Mouse (Mus musculus): ENCODE results near the gene Ccdc69. TPM values are rescaled to one million over a fixed set of nuclear protein-coding genes. Genes with fewer than 3 reads are reported as not detected.
"Not testable (repeated sequence)": the region's sequence is repeated elsewhere in the genome, so short reads cannot be mapped to it uniquely, and the experiment has no call there.

Ccdc69 gene
- polyA plus RNA-seq, 1 experiment, result 0.11 TPM

- peak overlapping the region; percentile 22 for H3K4me3 ChIP-seq
- no peaks in the 10 kb centered on the region for H3K27me3 ChIP-seq (ENCODE audit: control insufficient read depth, insufficient read depth, insufficient read length)
These were observed 21.3 kb upstream of the Ccdc69 start for GRCm38 (mm10) chr11:55099019-55099771.

GRCm38 (mm10) chr11:55098189-55098915, 20.4 kb upstream of the Ccdc69 start:
- H3ac ChIP-seq (ENCODE audit: control insufficient read depth, insufficient read length), result no peak overlapping the region
- no peaks in the 10 kb centered on the region for H3K79me2 ChIP-seq (ENCODE audit: control insufficient read depth, insufficient read depth)
- H3K27me3 ChIP-seq (ENCODE audit: control insufficient read depth, insufficient read depth, insufficient read length), result no peaks in the 10 kb centered on the region
- TF ChIP-seq MYOG (IDR thresholded peaks at IDR 0.05; ENCODE audit: control insufficient read depth in 1 of 3, insufficient read depth in 1 of 3, insufficient read length in 2 of 3, low read depth in 2 of 3) (no peak), CEBPB (IDR thresholded peaks at IDR 0.05; ENCODE audit: insufficient read depth, poor library complexity, severe bottlenecking) (no peak), SRF (IDR thresholded peaks at IDR 0.05; ENCODE audit: control insufficient read depth, insufficient read length, low read depth) (no peak), USF1 (IDR thresholded peaks at IDR 0.05; ENCODE audit: low read depth) (no peak), POLR2A (IDR thresholded peaks at IDR 0.05; ENCODE audit: insufficient read length, low read depth) (no peak), POLR2AphosphoS2 (IDR thresholded peaks at IDR 0.05; ENCODE audit: insufficient read length, low read depth) (no peak), TCF3 (IDR thresholded peaks at IDR 0.05; ENCODE audit: insufficient read length, low read depth) (no peak), E2F4 (IDR thresholded peaks at IDR 0.05; ENCODE audit: insufficient read depth) (no peak), REST (IDR thresholded peaks at IDR 0.05; ENCODE audit: insufficient read depth, insufficient read length) (no peak), MYOD1 (IDR thresholded peaks at IDR 0.05; ENCODE audit: control insufficient read depth in 1 of 3, insufficient read length in 2 of 3, low read depth in 2 of 3) (no peak), MAX (IDR thresholded peaks at IDR 0.05; ENCODE audit: low read depth) (no peak), TCF12 (IDR thresholded peaks at IDR 0.05; ENCODE audit: insufficient read depth, poor library complexity, severe bottlenecking) (no peak)
- peak overlapping the region; percentile 22 for H3K4me3 ChIP-seq
- H3K36me3 ChIP-seq (ENCODE audit: control insufficient read depth, insufficient read depth), result no peaks in the 10 kb centered on the region
- H3K4me2 ChIP-seq (ENCODE audit: low read depth), result peak overlapping the region; percentile 72

More at GRCm38 (mm10) chr11:55099019-55099771, 21.3 kb upstream of the Ccdc69 start:
- Histone ChIP-seq H3ac (ENCODE audit: control insufficient read depth, insufficient read length) (no peak overlapping the region), H3K36me3 (ENCODE audit: control insufficient read depth, insufficient read depth) (no peaks in the 10 kb centered on the region), H3K4me2 (ENCODE audit: low read depth) (no peak overlapping the region), H3K79me2 (ENCODE audit: control insufficient read depth, insufficient read depth) (no peaks in the 10 kb centered on the region)
- TF ChIP-seq USF1 (IDR thresholded peaks at IDR 0.05; ENCODE audit: low read depth), result no peak
- no peak for TF ChIP-seq MYOD1 (IDR thresholded peaks at IDR 0.05; ENCODE audit: control insufficient read depth in 1 of 3, insufficient read length in 2 of 3, low read depth in 2 of 3)
- TF ChIP-seq REST (IDR thresholded peaks at IDR 0.05; ENCODE audit: insufficient read depth, insufficient read length), result no peak
- no peak for TF ChIP-seq POLR2AphosphoS2 (IDR thresholded peaks at IDR 0.05; ENCODE audit: insufficient read length, low read depth)
- TF ChIP-seq E2F4 (IDR thresholded peaks at IDR 0.05; ENCODE audit: insufficient read depth), result no peak
- no peak for TF ChIP-seq POLR2A (IDR thresholded peaks at IDR 0.05; ENCODE audit: insufficient read length, low read depth)
- no peak for TF ChIP-seq MAX (IDR thresholded peaks at IDR 0.05; ENCODE audit: low read depth)
- no peak for TF ChIP-seq TCF3 (IDR thresholded peaks at IDR 0.05; ENCODE audit: insufficient read length, low read depth)
- no peak for TF ChIP-seq CEBPB (IDR thresholded peaks at IDR 0.05; ENCODE audit: insufficient read depth, poor library complexity, severe bottlenecking)
- TF ChIP-seq SRF (IDR thresholded peaks at IDR 0.05; ENCODE audit: control insufficient read depth, insufficient read length, low read depth), result no peak

- Histone ChIP-seq H3K79me2 (ENCODE audit: control insufficient read depth, insufficient read depth) (no peaks in the 10 kb centered on the region), H3K27me3 (ENCODE audit: control insufficient read depth, insufficient read depth, insufficient read length) (no peaks in the 10 kb centered on the region), H3K4me3 (peak within 1 kb of the TSS; percentile 22), H3K4me2 (ENCODE audit: low read depth) (peak within 1 kb of the TSS; percentile 89), H3ac (ENCODE audit: control insufficient read depth, insufficient read length) (no peak within 1 kb of the TSS), H3K36me3 (ENCODE audit: control insufficient read depth, insufficient read depth) (no peaks in the 10 kb centered on the region)
- peak; percentile 90 for TF ChIP-seq POLR2AphosphoS2 (IDR thresholded peaks at IDR 0.05; ENCODE audit: insufficient read length, low read depth)
- no peak for TF ChIP-seq CEBPB (IDR thresholded peaks at IDR 0.05; ENCODE audit: insufficient read depth, poor library complexity, severe bottlenecking)
- TF ChIP-seq MYOD1 (IDR thresholded peaks at IDR 0.05; ENCODE audit: control insufficient read depth in 1 of 3, insufficient read length in 2 of 3, low read depth in 2 of 3), result peak in 2 of 3 experiments; percentile 65 to 70
- TF ChIP-seq SRF (IDR thresholded peaks at IDR 0.05; ENCODE audit: control insufficient read depth, insufficient read length, low read depth), result peak; percentile 28
- TF ChIP-seq POLR2A (IDR thresholded peaks at IDR 0.05; ENCODE audit: insufficient read length, low read depth), result peak; percentile 98
- TF ChIP-seq E2F4 (IDR thresholded peaks at IDR 0.05; ENCODE audit: insufficient read depth), result no peak
- peak in 1 of 3 experiments; percentile 77 for TF ChIP-seq MYOG (IDR thresholded peaks at IDR 0.05; ENCODE audit: control insufficient read depth in 1 of 3, insufficient read depth in 1 of 3, insufficient read length in 2 of 3, low read depth in 2 of 3)
These were observed 19.7 kb upstream of the Ccdc69 start, which contains the start of gene Gm2a for GRCm38 (mm10) chr11:55097463-55098188. Gm2a (plus strand) TSS chr11:55098115.

GRCm38 (mm10) chr11:55096731-55097462, 19.0 kb upstream of the Ccdc69 start:
- no peak for TF ChIP-seq POLR2A (IDR thresholded peaks at IDR 0.05; ENCODE audit: insufficient read length, low read depth)
- no peak for TF ChIP-seq MAX (IDR thresholded peaks at IDR 0.05; ENCODE audit: low read depth)
- TF ChIP-seq MYOD1 (IDR thresholded peaks at IDR 0.05; ENCODE audit: control insufficient read depth in 1 of 3, insufficient read length in 2 of 3, low read depth in 2 of 3), result no peak
- no peak for TF ChIP-seq TCF12 (IDR thresholded peaks at IDR 0.05; ENCODE audit: insufficient read depth, poor library complexity, severe bottlenecking)
- no peak for TF ChIP-seq USF1 (IDR thresholded peaks at IDR 0.05; ENCODE audit: low read depth)
- no peak for TF ChIP-seq MYOG (IDR thresholded peaks at IDR 0.05; ENCODE audit: control insufficient read depth in 1 of 3, insufficient read depth in 1 of 3, insufficient read length in 2 of 3, low read depth in 2 of 3)
- no peak for TF ChIP-seq REST (IDR thresholded peaks at IDR 0.05; ENCODE audit: insufficient read depth, insufficient read length)
- no peak for TF ChIP-seq TCF3 (IDR thresholded peaks at IDR 0.05; ENCODE audit: insufficient read length, low read depth)
- TF ChIP-seq POLR2AphosphoS2 (IDR thresholded peaks at IDR 0.05; ENCODE audit: insufficient read length, low read depth), result no peak
- no peak for TF ChIP-seq SRF (IDR thresholded peaks at IDR 0.05; ENCODE audit: control insufficient read depth, insufficient read length, low read depth)
- no peaks in the 10 kb centered on the region for H3K36me3 ChIP-seq (ENCODE audit: control insufficient read depth, insufficient read depth)
- H3K4me2 ChIP-seq (ENCODE audit: low read depth), result peak overlapping the region; percentile 89
- no peaks in the 10 kb centered on the region for H3K79me2 ChIP-seq (ENCODE audit: control insufficient read depth, insufficient read depth)
- peak overlapping the region; percentile 22 for H3K4me3 ChIP-seq
- no peak overlapping the region for H3ac ChIP-seq (ENCODE audit: control insufficient read depth, insufficient read length)
- H3K27me3 ChIP-seq (ENCODE audit: control insufficient read depth, insufficient read depth, insufficient read length), result no peaks in the 10 kb centered on the region

- Histone ChIP-seq H3K4me2 (ENCODE audit: low read depth) (peak overlapping the region; percentile 89), H3K4me3 (peak overlapping the region; percentile 22)
- not testable (repeated sequence) for H3K27me3 ChIP-seq (ENCODE audit: control insufficient read depth, insufficient read depth, insufficient read length); H3K79me2 ChIP-seq (ENCODE audit: control insufficient read depth, insufficient read depth); H3ac ChIP-seq (ENCODE audit: control insufficient read depth, insufficient read length); H3K36me3 ChIP-seq (ENCODE audit: control insufficient read depth, insufficient read depth)
These were observed 18.4 kb upstream of the Ccdc69 start for GRCm38 (mm10) chr11:55096296-55096695.
